Mouse (Mus musculus): ENCODE measurements around the gene Zfp747.

DNA sequence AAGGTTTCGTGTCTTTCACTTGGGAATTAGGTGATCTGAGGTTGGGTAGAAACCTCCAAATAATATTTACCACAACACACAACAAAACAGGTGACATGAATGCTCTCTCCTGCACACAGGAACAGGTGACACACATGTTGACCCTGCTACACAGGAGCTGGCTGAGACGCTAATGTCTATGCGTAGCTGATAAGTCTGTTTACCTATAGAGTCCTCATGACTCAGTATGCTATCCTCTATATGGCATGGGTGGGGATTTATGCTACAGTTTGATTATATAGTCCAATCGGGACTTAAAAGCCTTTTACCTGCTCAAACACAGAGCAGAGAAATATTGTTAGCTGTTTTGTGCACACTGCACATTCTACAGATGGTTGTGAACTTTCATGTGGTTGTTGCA is 15.6 kb downstream of the Zfp747 start:
- no peak for TF ChIP-seq CTCF (IDR thresholded peaks at IDR 0.05; ENCODE audit: low read depth)
- TF ChIP-seq EP300 (IDR thresholded peaks at IDR 0.05; ENCODE audit: low read depth): no peak

Data from liver, postnatal 0 days (tissue).